Mouse (Mus musculus): ENCODE data around the gene Tspan2. TPM values are rescaled to one million over a fixed set of nuclear protein-coding genes. Genes with fewer than 3 reads are reported as not detected.

Tspan2 gene
- polyA plus RNA-seq, 1 experiment from 2014 or later, result 2.1 TPM

DNA sequence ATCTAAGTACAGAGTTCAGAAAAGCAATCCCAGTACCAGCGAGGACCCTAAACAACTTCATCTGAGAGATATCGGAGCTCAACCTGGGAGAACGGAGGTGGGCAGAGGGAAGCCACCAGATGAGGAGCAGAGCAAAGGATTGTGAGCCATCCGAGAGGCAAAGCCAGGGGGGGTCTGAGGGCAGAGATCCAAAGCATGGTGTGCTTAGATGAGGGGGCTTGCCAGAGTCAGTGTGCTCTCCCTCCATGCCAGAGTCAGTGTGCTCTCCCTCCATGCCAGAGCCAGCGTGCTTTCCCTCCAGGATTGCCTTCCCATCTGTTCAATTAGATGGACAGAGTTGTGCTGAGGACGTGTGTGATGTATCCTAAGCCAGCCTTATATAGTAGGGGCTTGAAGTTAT lies 2.8 kb downstream of the Tspan2 start:
- Histone ChIP-seq H3K27me3 (ENCODE audit: insufficient read depth, low read length) (peaks cover 22% of the 10 kb centered on the region), H3K4me3 (ENCODE audit: low read depth, low read length) (no peak overlapping the region), H3K9ac (replicated peaks) (no peak overlapping the region), H3K27ac (ENCODE audit: low read depth) (no peak overlapping the region), H3K9me3 (ENCODE audit: low read length) (no peaks in the 10 kb centered on the region), H3K4me1 (ENCODE audit: insufficient read depth) (peaks cover 14% of the 10 kb centered on the region), H3K4me2 (ENCODE audit: low read depth, low read length) (no peak overlapping the region), H3K36me3 (replicated peaks; ENCODE audit: insufficient read depth, low read length) (no peaks in the 10 kb centered on the region)
- no peak for ATAC-seq
- no peak for DNase-seq
- whole genome bisulfite sequencing (ENCODE audit: insufficient replicate concordance), result 72% methylated on average over 6 of the region's 6 CpGs
- TF ChIP-seq EP300 (IDR thresholded peaks at IDR 0.05; ENCODE audit: low read depth) (no peak), CTCF (IDR thresholded peaks at IDR 0.05; ENCODE audit: low read depth) (no peak)

DNA sequence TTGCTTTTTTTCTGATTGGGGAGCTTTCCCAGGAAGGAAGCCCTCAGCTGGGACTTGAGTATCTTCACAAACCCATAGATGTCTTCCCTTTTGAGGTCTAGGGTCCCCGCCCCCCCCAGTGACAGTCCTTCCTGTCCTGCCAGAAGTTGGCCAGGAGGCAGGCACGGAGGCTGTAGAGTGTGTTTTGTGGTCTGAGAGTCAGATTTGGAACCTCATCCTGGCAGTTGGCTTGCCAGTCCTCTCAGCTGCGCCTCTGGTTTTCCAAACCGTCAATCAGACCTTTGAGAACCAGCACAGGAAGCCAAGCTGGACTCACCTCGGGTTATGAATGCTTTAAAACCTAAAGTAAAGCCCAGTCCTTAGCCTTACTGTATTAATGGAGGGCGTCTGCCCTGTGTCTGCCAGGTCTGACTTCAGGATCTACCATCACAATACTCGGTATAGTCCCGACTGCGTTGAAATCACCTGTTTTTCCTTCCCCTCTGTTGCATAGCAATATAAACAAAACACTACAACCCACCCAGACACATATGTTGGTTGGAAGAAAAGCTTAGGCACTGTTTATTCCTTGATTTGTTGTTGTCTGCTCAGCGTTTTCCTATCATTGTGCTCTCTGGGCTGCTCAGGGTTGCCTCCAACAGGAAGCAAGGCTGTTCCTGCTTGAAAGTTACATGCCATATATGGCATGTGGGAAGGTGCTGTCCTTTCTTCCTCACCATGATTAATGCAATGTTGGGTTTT lies 4.0 kb downstream of the Tspan2 start:
- Histone ChIP-seq H3K27ac (ENCODE audit: low read depth) (peak overlapping the region; percentile 52), H3K36me3 (replicated peaks; ENCODE audit: insufficient read depth, low read length) (no peaks in the 10 kb centered on the region), H3K4me3 (ENCODE audit: low read depth, low read length) (no peak overlapping the region), H3K4me2 (ENCODE audit: low read depth, low read length) (peak overlapping the region; percentile 42), H3K4me1 (ENCODE audit: insufficient read depth) (peaks cover 9% of the 10 kb centered on the region), H3K9ac (replicated peaks) (no peak overlapping the region), H3K9me3 (ENCODE audit: low read length) (no peaks in the 10 kb centered on the region), H3K27me3 (ENCODE audit: insufficient read depth, low read length) (peaks cover 22% of the 10 kb centered on the region)
- DNase-seq, result peak; percentile 40
- 26% methylated on average over 10 of the region's 10 CpGs for WGBS (ENCODE audit: insufficient replicate concordance)
- TF ChIP-seq CTCF (IDR thresholded peaks at IDR 0.05; ENCODE audit: low read depth) (no peak), EP300 (IDR thresholded peaks at IDR 0.05; ENCODE audit: low read depth) (no peak)
- peak; percentile 25; the same call in 1 of the 2 replicates for ATAC-seq

DNA sequence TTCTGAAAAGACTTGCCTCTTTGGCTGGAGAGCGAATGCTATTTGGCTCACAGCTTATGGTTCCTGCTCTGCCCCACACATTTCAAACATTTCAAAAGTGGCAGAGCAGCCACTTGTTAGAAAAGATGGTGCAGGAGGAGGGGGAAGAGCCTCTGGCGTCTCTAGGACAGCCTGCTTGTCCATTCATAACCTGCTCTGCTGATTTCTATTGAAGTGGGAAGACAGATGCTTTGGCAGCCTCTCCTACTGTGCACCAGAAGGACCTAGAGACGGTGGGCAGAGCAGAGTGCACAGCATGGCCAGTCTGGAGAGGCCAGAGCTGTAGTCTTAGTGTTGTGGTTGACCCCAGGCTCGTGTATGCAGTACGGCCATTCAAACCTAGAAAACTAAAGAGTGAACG lies 4.6 kb downstream of the Tspan2 start:
- TF ChIP-seq CTCF (IDR thresholded peaks at IDR 0.05; ENCODE audit: low read depth), result no peak
- ATAC-seq, result no peak
- no peak overlapping the region for H3K4me2 ChIP-seq (ENCODE audit: low read depth, low read length)
- no peak for DNase-seq
- H3K4me1 ChIP-seq (ENCODE audit: insufficient read depth), result peaks cover 9% of the 10 kb centered on the region
- WGBS (ENCODE audit: insufficient replicate concordance), result 54% methylated on average over 6 of the region's 6 CpGs
- H3K27ac ChIP-seq (ENCODE audit: low read depth), result peak overlapping the region; percentile 52
- no peaks in the 10 kb centered on the region for H3K9me3 ChIP-seq (ENCODE audit: low read length)
- H3K27me3 ChIP-seq (ENCODE audit: insufficient read depth, low read length), result peaks cover 22% of the 10 kb centered on the region
- no peaks in the 10 kb centered on the region for H3K36me3 ChIP-seq (replicated peaks; ENCODE audit: insufficient read depth, low read length)
- no peak overlapping the region for H3K4me3 ChIP-seq (ENCODE audit: low read depth, low read length)
- H3K9ac ChIP-seq (replicated peaks), result no peak overlapping the region

DNA sequence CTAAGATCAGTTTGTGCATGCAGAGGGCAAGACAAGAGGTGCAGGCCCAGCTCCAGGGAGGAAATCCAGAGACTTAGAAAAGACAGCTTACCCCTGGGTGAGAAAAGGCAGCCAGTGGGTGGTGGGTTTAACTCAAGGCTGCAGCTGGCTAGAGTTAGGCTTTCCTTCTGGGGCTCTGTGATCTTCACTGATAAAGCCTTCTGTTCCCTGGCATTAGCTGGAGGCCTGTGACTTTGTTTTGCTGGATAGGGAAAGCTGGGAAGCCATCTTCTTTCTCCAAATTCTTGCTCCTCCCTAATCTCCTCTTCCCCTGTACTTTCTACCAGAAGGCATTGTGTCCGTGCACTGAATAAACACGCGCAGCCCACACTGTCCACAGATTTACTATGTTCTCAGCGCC lies 8.4 kb downstream of the Tspan2 start:
- Histone ChIP-seq H3K36me3 (replicated peaks; ENCODE audit: insufficient read depth, low read length) (no peaks in the 10 kb centered on the region), H3K4me2 (ENCODE audit: low read depth, low read length) (no peak overlapping the region), H3K9ac (replicated peaks) (no peak overlapping the region), H3K4me1 (ENCODE audit: insufficient read depth) (peaks cover 7% of the 10 kb centered on the region), H3K9me3 (ENCODE audit: low read length) (no peaks in the 10 kb centered on the region), H3K27ac (ENCODE audit: low read depth) (no peak overlapping the region), H3K27me3 (ENCODE audit: insufficient read depth, low read length) (no peaks in the 10 kb centered on the region), H3K4me3 (ENCODE audit: low read depth, low read length) (no peak overlapping the region)
- ATAC-seq, result no peak
- TF ChIP-seq CTCF (IDR thresholded peaks at IDR 0.05; ENCODE audit: low read depth) (no peak), EP300 (IDR thresholded peaks at IDR 0.05; ENCODE audit: low read depth) (no peak)
- 65% methylated on average over 4 of the region's 4 CpGs for WGBS (ENCODE audit: insufficient replicate concordance)
- DNase-seq, result no peak

DNA sequence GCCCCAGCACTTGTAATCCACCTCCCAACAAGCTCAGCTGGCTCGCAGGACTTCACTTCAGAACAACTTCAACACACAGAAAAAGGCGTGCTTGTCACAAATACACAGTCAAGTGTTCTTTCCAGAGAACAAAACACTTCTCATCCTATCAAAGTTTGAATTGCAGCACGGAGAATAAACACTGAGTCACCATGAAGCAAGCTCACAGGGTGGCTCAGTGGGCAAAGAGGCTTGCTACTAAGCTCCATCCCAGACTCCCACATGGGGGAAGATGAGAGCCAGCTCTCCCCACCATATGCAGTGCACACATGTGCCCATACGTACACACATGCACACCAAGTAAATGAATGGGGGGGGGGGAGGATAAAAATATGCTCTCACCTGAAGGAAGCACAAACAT lies 8.9 kb downstream of the Tspan2 start:
- DNase-seq, result no peak
- H3K9ac ChIP-seq (replicated peaks), result no peak overlapping the region
- peaks cover 7% of the 10 kb centered on the region for H3K4me1 ChIP-seq (ENCODE audit: insufficient read depth)
- no peak for TF ChIP-seq EP300 (IDR thresholded peaks at IDR 0.05; ENCODE audit: low read depth)
- no peak for TF ChIP-seq CTCF (IDR thresholded peaks at IDR 0.05; ENCODE audit: low read depth)
- no peaks in the 10 kb centered on the region for H3K36me3 ChIP-seq (replicated peaks; ENCODE audit: insufficient read depth, low read length)
- no peaks in the 10 kb centered on the region for H3K27me3 ChIP-seq (ENCODE audit: insufficient read depth, low read length)
- no peak overlapping the region for H3K4me2 ChIP-seq (ENCODE audit: low read depth, low read length)
- ATAC-seq, result peak; percentile 54
- no peak overlapping the region for H3K4me3 ChIP-seq (ENCODE audit: low read depth, low read length)
- H3K9me3 ChIP-seq (ENCODE audit: low read length), result no peaks in the 10 kb centered on the region
- H3K27ac ChIP-seq (ENCODE audit: low read depth), result no peak overlapping the region
- 53% methylated on average over 4 of the region's 4 CpGs for WGBS (ENCODE audit: insufficient replicate concordance)

DNA sequence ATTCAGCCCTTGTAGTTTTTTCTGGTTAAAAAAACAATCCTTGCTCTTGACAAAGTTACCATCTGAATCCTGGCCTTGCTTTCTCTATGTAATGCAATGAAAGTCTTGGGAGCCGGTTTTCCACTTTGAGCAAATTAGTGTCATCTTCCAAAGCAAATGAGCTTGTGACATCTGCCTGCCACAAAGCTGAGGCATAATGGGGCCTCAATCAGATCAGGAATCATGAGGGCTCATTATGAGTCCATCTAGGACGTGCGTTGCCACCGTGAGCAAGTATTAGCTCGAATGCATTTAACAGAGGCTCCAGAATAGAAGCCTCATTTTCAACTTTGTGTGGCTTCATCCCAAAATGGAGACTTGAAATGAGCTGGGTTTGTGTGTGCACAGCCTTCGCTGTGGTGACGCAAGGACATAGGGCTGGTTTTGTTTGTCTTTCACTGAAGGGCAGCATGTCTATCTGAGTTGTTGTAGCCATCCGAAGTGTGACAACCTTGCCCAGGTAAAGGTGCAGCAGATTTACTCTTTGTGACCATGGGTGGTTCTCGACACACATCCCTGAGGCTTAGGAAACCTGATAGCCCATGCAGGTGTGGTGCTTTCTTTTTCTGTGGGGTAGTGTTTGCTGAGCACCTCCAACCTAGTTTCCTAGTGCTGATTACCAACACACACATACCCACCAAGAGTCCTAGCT lies 9.6 kb downstream of the Tspan2 start:
- Histone ChIP-seq H3K9ac (replicated peaks) (no peak overlapping the region), H3K27ac (ENCODE audit: low read depth) (peak overlapping the region; percentile 29; the same call in 1 of the 2 replicates), H3K4me2 (ENCODE audit: low read depth, low read length) (no peak overlapping the region), H3K36me3 (replicated peaks; ENCODE audit: insufficient read depth, low read length) (no peaks in the 10 kb centered on the region), H3K4me1 (ENCODE audit: insufficient read depth) (peaks cover 7% of the 10 kb centered on the region), H3K27me3 (ENCODE audit: insufficient read depth, low read length) (no peaks in the 10 kb centered on the region), H3K4me3 (ENCODE audit: low read depth, low read length) (no peak overlapping the region), H3K9me3 (ENCODE audit: low read length) (no peaks in the 10 kb centered on the region)
- 66% methylated on average over 9 of the region's 9 CpGs for WGBS (ENCODE audit: insufficient replicate concordance)
- no peak for DNase-seq
- TF ChIP-seq CTCF (IDR thresholded peaks at IDR 0.05; ENCODE audit: low read depth), result no peak
- TF ChIP-seq EP300 (IDR thresholded peaks at IDR 0.05; ENCODE audit: low read depth), result no peak
- peak; percentile 59 for ATAC-seq
